Mouse (Mus musculus): ENCODE results near the gene Plekhh2. TPM values are rescaled to one million over a fixed set of nuclear protein-coding genes. Genes with fewer than 3 reads are reported as not detected.

Plekhh2 gene
- polyA plus RNA-seq, 1 experiment from 2014 or later = 4.2 TPM

- ATAC-seq (ENCODE audit: insufficient read depth, low FRiP score, low TSS enrichment) = no peak
These were observed 72.4 kb downstream of the Plekhh2 start for GRCm38 (mm10) chr17:84584107-84584506.

DNA sequence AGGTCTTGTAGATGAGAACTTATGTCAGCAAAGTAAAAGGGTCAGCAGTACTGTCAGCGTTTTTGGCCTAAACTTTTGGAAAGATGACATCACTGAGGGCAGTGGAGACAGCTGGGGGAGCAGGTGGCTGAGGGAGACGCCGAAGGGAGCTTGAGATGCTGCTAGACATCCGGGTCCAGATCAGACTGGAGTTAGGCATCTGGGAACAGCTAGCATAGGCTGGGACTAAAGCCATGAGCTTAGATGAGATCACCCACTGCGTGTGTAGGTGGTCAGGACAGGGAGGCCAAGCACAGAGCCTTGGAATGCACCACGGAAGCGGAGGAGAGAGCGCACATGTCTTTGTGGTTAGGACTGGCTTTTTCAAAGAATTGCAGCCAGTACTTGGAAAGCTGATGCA is 73.4 kb downstream of the Plekhh2 start:
- DNase-seq (ENCODE audit: low spot score) (no peak), ATAC-seq (ENCODE audit: insufficient read depth, low FRiP score, low TSS enrichment) (no peak)
- H3K4me2 ChIP-seq (ENCODE audit: low read depth) = no peak overlapping the region
- H3K9me3 ChIP-seq (ENCODE audit: control insufficient read depth, low read length) = no peaks in the 10 kb centered on the region
- no peak overlapping the region for H3K27ac ChIP-seq (ENCODE audit: low read depth, low read length)
- peaks cover 3% of the 10 kb centered on the region; the same call in 1 of the 2 replicates for H3K4me1 ChIP-seq (ENCODE audit: control insufficient read depth, insufficient read depth, low read length)
- 86% methylated on average over 8 of the region's 8 CpGs for WGBS
- H3K9ac ChIP-seq (ENCODE audit: low read length) = no peak overlapping the region
- no peak overlapping the region for H3K4me3 ChIP-seq (ENCODE audit: low read depth, low read length)
- no peaks in the 10 kb centered on the region for H3K36me3 ChIP-seq (ENCODE audit: control insufficient read depth, insufficient read depth, low read length)
- no peaks in the 10 kb centered on the region for H3K27me3 ChIP-seq (ENCODE audit: control insufficient read depth, insufficient read depth, low read length)

More at GRCm38 (mm10) chr17:84584107-84584506, 72.4 kb downstream of the Plekhh2 start:
- H3K27me3 ChIP-seq (ENCODE audit: control insufficient read depth, insufficient read depth, low read length) = no peaks in the 10 kb centered on the region
- no peak for DNase-seq (ENCODE audit: low spot score)
- H3K4me2 ChIP-seq (ENCODE audit: low read depth) = no peak overlapping the region
- H3K27ac ChIP-seq (ENCODE audit: low read depth, low read length) = no peak overlapping the region
- no peaks in the 10 kb centered on the region for H3K36me3 ChIP-seq (ENCODE audit: control insufficient read depth, insufficient read depth, low read length)
- WGBS = 53% methylated on average over 9 of the region's 9 CpGs
- H3K9ac ChIP-seq (ENCODE audit: low read length) = no peak overlapping the region
- H3K4me1 ChIP-seq (ENCODE audit: control insufficient read depth, insufficient read depth, low read length) = peaks cover 3% of the 10 kb centered on the region; the same call in 1 of the 2 replicates
- no peak overlapping the region for H3K4me3 ChIP-seq (ENCODE audit: low read depth, low read length)
- H3K9me3 ChIP-seq (ENCODE audit: control insufficient read depth, low read length) = no peaks in the 10 kb centered on the region

- Histone ChIP-seq H3K4me1 (ENCODE audit: control insufficient read depth, insufficient read depth, low read length) (no peaks in the 10 kb centered on the region), H3K9me3 (ENCODE audit: control insufficient read depth, low read length) (no peaks in the 10 kb centered on the region), H3K36me3 (ENCODE audit: control insufficient read depth, insufficient read depth, low read length) (peaks cover 2% of the 10 kb centered on the region; the same call in 1 of the 2 replicates), H3K4me3 (ENCODE audit: low read depth, low read length) (no peak overlapping the region), H3K27me3 (ENCODE audit: control insufficient read depth, insufficient read depth, low read length) (no peaks in the 10 kb centered on the region), H3K4me2 (ENCODE audit: low read depth) (no peak overlapping the region), H3K27ac (ENCODE audit: low read depth, low read length) (no peak overlapping the region), H3K9ac (ENCODE audit: low read length) (no peak overlapping the region)
- 93% methylated on average over 7 of the region's 7 CpGs for WGBS
- DNase-seq (ENCODE audit: low spot score) (no peak), ATAC-seq (ENCODE audit: insufficient read depth, low FRiP score, low TSS enrichment) (no peak)
These were observed 78.4 kb downstream of the Plekhh2 start for GRCm38 (mm10) chr17:84590065-84590464.

DNA sequence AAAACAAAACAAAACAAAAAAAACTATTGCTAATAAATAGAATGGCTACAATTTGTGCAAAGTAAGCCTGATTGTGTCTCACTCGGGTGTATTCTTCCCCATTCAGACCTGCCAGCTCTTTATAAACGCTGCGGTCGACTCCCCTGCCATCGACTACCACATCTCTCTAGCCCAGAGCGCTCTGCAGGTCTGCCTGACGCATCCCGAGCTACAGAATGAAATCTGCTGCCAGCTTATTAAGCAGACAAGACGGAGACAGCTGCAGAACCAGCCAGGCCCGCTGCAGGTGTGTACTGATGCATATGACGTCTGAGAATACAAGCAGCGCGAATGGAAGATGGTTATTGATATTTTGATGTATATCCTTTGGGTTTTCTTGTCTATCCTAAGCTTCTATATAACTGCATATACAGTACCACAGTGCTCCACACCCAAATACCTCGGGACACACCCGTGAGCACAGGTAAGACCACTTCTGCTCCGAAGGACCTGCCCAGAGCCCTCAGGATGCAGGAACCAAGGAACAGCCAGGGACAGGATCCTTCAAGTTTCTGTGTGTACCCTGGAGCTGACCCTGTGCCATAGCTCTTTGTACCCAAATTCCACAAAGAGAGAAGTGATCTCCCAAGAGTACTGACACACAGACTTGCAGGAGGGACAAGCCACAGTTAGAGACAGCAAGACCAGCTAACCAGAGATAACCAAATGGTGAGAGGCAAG is 79.9 kb downstream of the Plekhh2 start:
- Histone ChIP-seq H3K27me3 (ENCODE audit: control insufficient read depth, insufficient read depth, low read length) (no peaks in the 10 kb centered on the region), H3K4me3 (ENCODE audit: low read depth, low read length) (no peak overlapping the region), H3K9me3 (ENCODE audit: control insufficient read depth, low read length) (no peaks in the 10 kb centered on the region), H3K4me1 (ENCODE audit: control insufficient read depth, insufficient read depth, low read length) (no peaks in the 10 kb centered on the region), H3K36me3 (ENCODE audit: control insufficient read depth, insufficient read depth, low read length) (peaks cover 2% of the 10 kb centered on the region; the same call in 1 of the 2 replicates), H3K9ac (ENCODE audit: low read length) (no peak overlapping the region), H3K27ac (ENCODE audit: low read depth, low read length) (no peak overlapping the region), H3K4me2 (ENCODE audit: low read depth) (no peak overlapping the region)
- no peak for DNase-seq (ENCODE audit: low spot score)
- ATAC-seq (ENCODE audit: insufficient read depth, low FRiP score, low TSS enrichment) = no peak
- 90% methylated on average over 16 of the region's 16 CpGs for WGBS

GRCm38 (mm10) chr17:84596015-84596441 is 84.3 kb downstream of the Plekhh2 start:
- Histone ChIP-seq H3K4me2 (ENCODE audit: low read depth) (no peak overlapping the region), H3K36me3 (ENCODE audit: control insufficient read depth, insufficient read depth, low read length) (peaks cover 2% of the 10 kb centered on the region; the same call in 1 of the 2 replicates), H3K4me1 (ENCODE audit: control insufficient read depth, insufficient read depth, low read length) (no peaks in the 10 kb centered on the region), H3K4me3 (ENCODE audit: low read depth, low read length) (no peak overlapping the region), H3K9me3 (ENCODE audit: control insufficient read depth, low read length) (no peaks in the 10 kb centered on the region), H3K27me3 (ENCODE audit: control insufficient read depth, insufficient read depth, low read length) (no peaks in the 10 kb centered on the region), H3K9ac (ENCODE audit: low read length) (no peak overlapping the region), H3K27ac (ENCODE audit: low read depth, low read length) (no peak overlapping the region)
- DNase-seq (ENCODE audit: low spot score) = no peak
- 53% methylated on average over 10 of the region's 10 CpGs for WGBS
- ATAC-seq (ENCODE audit: insufficient read depth, low FRiP score, low TSS enrichment) = no peak

- DNase-seq (ENCODE audit: low spot score) (no peak), ATAC-seq (ENCODE audit: insufficient read depth, low FRiP score, low TSS enrichment) (no peak)
- Histone ChIP-seq H3K9ac (ENCODE audit: low read length) (no peak overlapping the region), H3K4me1 (ENCODE audit: control insufficient read depth, insufficient read depth, low read length) (no peaks in the 10 kb centered on the region), H3K27ac (ENCODE audit: low read depth, low read length) (no peak overlapping the region), H3K4me2 (ENCODE audit: low read depth) (no peak overlapping the region), H3K27me3 (ENCODE audit: control insufficient read depth, insufficient read depth, low read length) (no peaks in the 10 kb centered on the region), H3K9me3 (ENCODE audit: control insufficient read depth, low read length) (no peaks in the 10 kb centered on the region), H3K36me3 (ENCODE audit: control insufficient read depth, insufficient read depth, low read length) (peaks cover 2% of the 10 kb centered on the region; the same call in 1 of the 2 replicates), H3K4me3 (ENCODE audit: low read depth, low read length) (no peak overlapping the region)
- 54% methylated on average over 7 of the region's 7 CpGs for WGBS
These were observed 84.8 kb downstream of the Plekhh2 start for GRCm38 (mm10) chr17:84596501-84596900.

GRCm38 (mm10) chr17:84597859-84598258 is 86.2 kb downstream of the Plekhh2 start:
- H3K27ac ChIP-seq (ENCODE audit: low read depth, low read length) = no peak overlapping the region
- H3K9ac ChIP-seq (ENCODE audit: low read length) = no peak overlapping the region
- ATAC-seq (ENCODE audit: insufficient read depth, low FRiP score, low TSS enrichment) (no peak), DNase-seq (ENCODE audit: low spot score) (no peak)
- 94% methylated on average over 12 of the region's 12 CpGs for WGBS
- H3K27me3 ChIP-seq (ENCODE audit: control insufficient read depth, insufficient read depth, low read length) = no peaks in the 10 kb centered on the region
- no peaks in the 10 kb centered on the region for H3K36me3 ChIP-seq (ENCODE audit: control insufficient read depth, insufficient read depth, low read length)
- no peaks in the 10 kb centered on the region for H3K9me3 ChIP-seq (ENCODE audit: control insufficient read depth, low read length)
- H3K4me1 ChIP-seq (ENCODE audit: control insufficient read depth, insufficient read depth, low read length) = no peaks in the 10 kb centered on the region
- H3K4me3 ChIP-seq (ENCODE audit: low read depth, low read length) = no peak overlapping the region
- no peak overlapping the region for H3K4me2 ChIP-seq (ENCODE audit: low read depth)

DNA sequence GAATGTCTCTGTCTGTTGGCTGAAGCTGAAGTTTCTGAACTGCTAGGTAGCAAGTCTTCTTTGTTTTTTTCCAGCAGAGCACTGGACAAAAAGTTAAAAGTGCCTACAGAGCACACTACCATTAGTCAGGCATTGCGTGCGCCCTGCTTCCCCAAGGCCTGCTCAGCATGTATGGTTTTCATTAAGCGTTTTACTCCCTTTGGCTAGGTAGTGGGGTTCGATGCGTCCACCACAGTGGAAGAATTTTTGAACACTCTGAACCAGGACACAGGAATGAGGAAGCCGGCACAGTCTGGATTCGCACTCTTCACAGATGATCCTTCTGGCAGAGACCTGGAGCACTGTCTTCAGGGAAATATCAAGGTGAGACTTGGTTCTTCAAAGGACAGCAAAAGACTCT is 87.2 kb downstream of the Plekhh2 start:
- no peak overlapping the region for H3K4me3 ChIP-seq (ENCODE audit: low read depth, low read length)
- H3K9ac ChIP-seq (ENCODE audit: low read length) = no peak overlapping the region
- H3K9me3 ChIP-seq (ENCODE audit: control insufficient read depth, low read length) = no peaks in the 10 kb centered on the region
- H3K27me3 ChIP-seq (ENCODE audit: control insufficient read depth, insufficient read depth, low read length) = no peaks in the 10 kb centered on the region
- no peaks in the 10 kb centered on the region for H3K4me1 ChIP-seq (ENCODE audit: control insufficient read depth, insufficient read depth, low read length)
- 86% methylated on average over 7 of the region's 7 CpGs for WGBS
- H3K27ac ChIP-seq (ENCODE audit: low read depth, low read length) = no peak overlapping the region
- no peaks in the 10 kb centered on the region for H3K36me3 ChIP-seq (ENCODE audit: control insufficient read depth, insufficient read depth, low read length)
- H3K4me2 ChIP-seq (ENCODE audit: low read depth) = no peak overlapping the region
- ATAC-seq (ENCODE audit: insufficient read depth, low FRiP score, low TSS enrichment) = no peak
- DNase-seq (ENCODE audit: low spot score) = no peak

Measured in neural tube, embryonic 11.5 days (tissue).